Mouse (Mus musculus) erythroblast, embryonic 14.5 days (primary cell): ENCODE measurements around the gene Map4.

ENCODE experiments used
- GATA1 ChIP-seq: IDR thresholded peaks from 2 replicates; pipeline ENCODE4 v1.6.1; 2012; ENCODE audit warnings: low read length, inconsistent platforms, mixed read lengths
- TAL1 ChIP-seq: IDR thresholded peaks from 3 replicates; pipeline ENCODE4 v1.6.1; 2012; ENCODE audit warnings: low read length, inconsistent platforms, mixed read lengths

GRCm38 (mm10) chr9:109929131-109929530 is 2.1 kb upstream of the Map4 start:
- TF ChIP-seq GATA1 (no peak), TAL1 (no peak)
